Mouse (Mus musculus) activated CD4-positive, CD25-positive, alpha-beta regulatory T cell, adult 4 months (primary cell): Measurements from ENCODE around the gene Wdr48. TPM values are rescaled to one million over a fixed set of nuclear protein-coding genes. Genes with fewer than 3 reads are reported as not detected.

ENCODE experiments used
- ATAC-seq: one replicate; pipeline ENCODE4 v1.8.0; 2017
- polyA plus RNA-seq, 2 experiments: library from polyadenylated mRNA; unstranded; fragments of 100-300 nt; shearing (Covaris generic); gene quantifications; one replicate each; pipeline ENCODE4 v1.2.1; 2017

The Wdr48 gene
- polyA plus RNA-seq, 2 experiments from 2014 or later = 34.4 to 34.5 TPM

- ATAC-seq = no peak
Measured at GRCm38 (mm10) chr9:119925729-119926128, 31.1 kb downstream of the Wdr48 start.

GRCm38 (mm10) chr9:119926497-119926896 is 31.8 kb downstream of the Wdr48 start:
- no peak for ATAC-seq

- ATAC-seq = no peak
Measured at GRCm38 (mm10) chr9:119932358-119932757, 37.7 kb downstream of the Wdr48 start.

GRCm38 (mm10) chr9:119933675-119934074 is 39.0 kb downstream of the Wdr48 start:
- ATAC-seq = no peak

GRCm38 (mm10) chr9:119937005-119937773 is 42.5 kb downstream of the Wdr48 start, which contains the start of the genes Gorasp1 and Ttc21a:
Gene Gorasp1 (minus strand): TSS chr9:119937565.
Gene Ttc21a (plus strand): TSS chr9:119937606.
- peak; percentile 93 for ATAC-seq

- ATAC-seq = peak; percentile 80
Measured at GRCm38 (mm10) chr9:119938496-119938895, 43.8 kb downstream of the Wdr48 start.

GRCm38 (mm10) chr9:119939646-119940045 is 45.0 kb downstream of the Wdr48 start:
- no peak for ATAC-seq

GRCm38 (mm10) chr9:119941407-119941806 is 46.7 kb downstream of the Wdr48 start:
- no peak for ATAC-seq

GRCm38 (mm10) chr9:119941861-119942260 is 47.2 kb downstream of the Wdr48 start:
- ATAC-seq = no peak

- ATAC-seq = no peak
Measured at GRCm38 (mm10) chr9:119943326-119943725, 48.6 kb downstream of the Wdr48 start.

- no peak for ATAC-seq
Measured at GRCm38 (mm10) chr9:119945173-119945900, 50.7 kb downstream of the Wdr48 start.

- ATAC-seq = no peak
Measured at GRCm38 (mm10) chr9:119948804-119949203, 54.1 kb downstream of the Wdr48 start.

- no peak for ATAC-seq
Measured at GRCm38 (mm10) chr9:119950434-119950833, 55.8 kb downstream of the Wdr48 start.

- ATAC-seq = no peak
Measured at GRCm38 (mm10) chr9:119951388-119951787, 56.7 kb downstream of the Wdr48 start.

GRCm38 (mm10) chr9:119958835-119959234 is 64.2 kb downstream of the Wdr48 start:
- no peak for ATAC-seq

- no peak for ATAC-seq
Measured at GRCm38 (mm10) chr9:119962216-119962615, 67.5 kb downstream of the Wdr48 start.

GRCm38 (mm10) chr9:119962987-119963667 is 68.4 kb downstream of the Wdr48 start:
- ATAC-seq = peak; percentile 84

- ATAC-seq = no peak
Measured at GRCm38 (mm10) chr9:119964206-119964605, 69.5 kb downstream of the Wdr48 start.

GRCm38 (mm10) chr9:119965186-119965585 is 70.5 kb downstream of the Wdr48 start:
- ATAC-seq = no peak

- ATAC-seq = no peak
Measured at GRCm38 (mm10) chr9:119966221-119966910, 71.7 kb downstream of the Wdr48 start.

GRCm38 (mm10) chr9:119969811-119970210 is 75.1 kb downstream of the Wdr48 start:
- no peak for ATAC-seq

- ATAC-seq = peak; percentile 19
Measured at GRCm38 (mm10) chr9:119970221-119970620, 75.5 kb downstream of the Wdr48 start.
